Mouse (Mus musculus): Measurements from ENCODE around the gene Ttf1. TPM values are rescaled to one million over a fixed set of nuclear protein-coding genes. Genes with fewer than 3 reads are reported as not detected.

Ttf1 gene
- total and polyA plus RNA-seq, 3 experiments, result 13.5 to 15.6 TPM; not detected in 1

DNA sequence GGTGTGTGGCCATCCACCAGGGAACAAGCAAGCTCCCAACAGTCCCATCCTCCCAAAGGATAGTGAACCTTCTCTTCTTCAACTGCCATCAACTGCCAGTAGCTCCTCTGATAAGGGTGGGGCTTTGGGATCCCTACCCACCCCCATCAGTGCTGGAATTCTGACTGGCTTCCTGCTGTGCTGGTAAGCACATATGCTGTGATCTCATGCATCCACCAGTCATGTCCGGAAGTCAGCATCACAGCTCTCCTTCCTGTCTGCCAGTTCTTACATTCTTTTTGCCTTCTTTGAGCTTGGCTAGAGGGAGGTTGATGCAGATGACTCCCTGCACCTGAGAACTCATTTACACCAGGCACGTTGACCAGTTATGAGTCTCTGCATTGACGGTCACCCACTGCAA is 62.4 kb downstream of the Ttf1 start:
- no peak overlapping the region for H3K9ac ChIP-seq (ENCODE audit: control insufficient read depth, low read depth, low read length, poor library complexity, severe bottlenecking)
- H3K27me3 ChIP-seq (ENCODE audit: control insufficient read depth in 1 of 2, insufficient read depth in 2 of 2, low read length in 2 of 2), result no peaks in the 10 kb centered on the region
- peaks cover 0 to 21% of the 10 kb centered on the region in 2 experiments; a peak in 2 of 4 replicates for H3K36me3 ChIP-seq (ENCODE audit: control insufficient read depth in 1 of 2, insufficient read depth in 2 of 2, low read length in 2 of 2)
- DNase-seq (ENCODE audit: low read depth, low spot score), result no peak
- no peaks in the 10 kb centered on the region for H3K9me3 ChIP-seq (replicated peaks; ENCODE audit: insufficient read depth, low read length)
- no peak overlapping the region for H3K27ac ChIP-seq (ENCODE audit: control insufficient read depth, low read depth, low read length)
- peaks cover 11% of the 10 kb centered on the region for H3K79me2 ChIP-seq (ENCODE audit: control insufficient read depth, insufficient read depth, low read length, poor library complexity)
- H3K4me3 ChIP-seq (ENCODE audit: control insufficient read depth in 1 of 2, insufficient read depth in 1 of 2, low read depth in 2 of 2, low read length in 2 of 2), result no peak overlapping the region
- TF ChIP-seq ETS1 (IDR thresholded peaks at IDR 0.05; ENCODE audit: low read depth, low read length), result no peak
- H3K4me1 ChIP-seq (ENCODE audit: control insufficient read depth in 1 of 2, insufficient read depth in 2 of 2, low read length in 2 of 2), result peaks cover 13 to 18% of the 10 kb centered on the region in 2 experiments

DNA sequence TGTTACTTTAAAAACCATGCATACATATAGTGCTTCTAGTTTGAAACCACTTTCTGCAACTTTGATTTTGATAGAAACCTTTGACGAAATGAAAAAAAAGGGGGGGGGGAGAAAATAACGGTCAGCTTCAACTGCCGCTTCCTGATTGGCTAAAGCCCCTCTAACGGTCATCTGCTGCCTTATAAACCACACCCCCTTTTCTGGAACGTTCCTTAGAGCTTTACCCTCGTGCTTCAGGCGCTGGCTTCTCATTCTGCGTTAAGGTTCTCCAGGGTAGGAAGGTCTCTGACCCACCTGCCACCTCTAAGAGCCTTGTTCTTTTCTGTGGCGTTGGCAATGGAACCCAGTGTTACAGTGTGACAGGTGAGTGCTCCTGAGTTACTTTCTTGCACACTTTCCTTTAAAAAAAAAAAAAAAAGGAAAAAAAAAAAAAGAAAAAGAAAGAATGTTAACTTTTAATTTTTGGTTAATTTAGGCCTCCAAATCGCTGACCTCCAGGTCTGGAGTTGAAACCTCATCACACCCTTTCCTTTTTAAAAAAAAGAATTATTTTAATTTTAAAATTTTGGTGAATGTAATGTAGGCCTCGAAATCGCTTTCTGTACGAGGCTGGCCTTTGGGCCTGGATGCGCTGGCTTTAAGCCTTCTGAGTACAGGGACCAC is 64.0 kb downstream of the Ttf1 start, which contains the start of gene Setx:
Gene Setx (plus strand): TSS at position 275 of the 663 bp plus-strand sequence.
- Histone ChIP-seq H3K79me2 (ENCODE audit: control insufficient read depth, insufficient read depth, low read length, poor library complexity) (peaks cover 11% of the 10 kb centered on the region), H3K4me1 (ENCODE audit: control insufficient read depth in 1 of 2, insufficient read depth in 2 of 2, low read length in 2 of 2) (peaks cover 13 to 18% of the 10 kb centered on the region in 2 experiments), H3K9ac (ENCODE audit: control insufficient read depth, low read depth, low read length, poor library complexity, severe bottlenecking) (peak within 1 kb of the TSS; percentile 80), H3K27me3 (ENCODE audit: control insufficient read depth in 1 of 2, insufficient read depth in 2 of 2, low read length in 2 of 2) (no peaks in the 10 kb centered on the region), H3K4me3 (ENCODE audit: control insufficient read depth in 1 of 2, insufficient read depth in 1 of 2, low read depth in 2 of 2, low read length in 2 of 2) (peak within 1 kb of the TSS; percentile 77 to 81), H3K27ac (ENCODE audit: control insufficient read depth, low read depth, low read length) (peak within 1 kb of the TSS; percentile 81), H3K9me3 (replicated peaks; ENCODE audit: insufficient read depth, low read length) (no peaks in the 10 kb centered on the region), H3K36me3 (ENCODE audit: control insufficient read depth in 1 of 2, insufficient read depth in 2 of 2, low read length in 2 of 2) (peaks cover 0 to 21% of the 10 kb centered on the region in 2 experiments; a peak in 2 of 4 replicates)
- peak; percentile 26 for DNase-seq (ENCODE audit: low read depth, low spot score)
- TF ChIP-seq ZNF384 (IDR thresholded peaks at IDR 0.05; ENCODE audit: low read depth, low read length) (peak; percentile 66), SIN3A (IDR thresholded peaks at IDR 0.05; ENCODE audit: low read length) (no peak), CHD1 (IDR thresholded peaks at IDR 0.05; ENCODE audit: low read depth, low read length) (peak; percentile 72; the same call in 1 of the 2 replicates), POLR2A (IDR thresholded peaks at IDR 0.05; ENCODE audit: control insufficient read depth in 1 of 2, insufficient read depth in 1 of 2, low read depth in 1 of 2, low read length in 2 of 2, poor library complexity in 1 of 2) (no peak), MYB (IDR thresholded peaks at IDR 0.05; ENCODE audit: low read depth, low read length) (peak; percentile 69), CHD2 (IDR thresholded peaks at IDR 0.05; ENCODE audit: low read length) (no peak), NELFE (IDR thresholded peaks at IDR 0.05; ENCODE audit: low read depth, low read length) (no peak), HCFC1 (IDR thresholded peaks at IDR 0.05; ENCODE audit: low read depth, low read length) (no peak)

DNA sequence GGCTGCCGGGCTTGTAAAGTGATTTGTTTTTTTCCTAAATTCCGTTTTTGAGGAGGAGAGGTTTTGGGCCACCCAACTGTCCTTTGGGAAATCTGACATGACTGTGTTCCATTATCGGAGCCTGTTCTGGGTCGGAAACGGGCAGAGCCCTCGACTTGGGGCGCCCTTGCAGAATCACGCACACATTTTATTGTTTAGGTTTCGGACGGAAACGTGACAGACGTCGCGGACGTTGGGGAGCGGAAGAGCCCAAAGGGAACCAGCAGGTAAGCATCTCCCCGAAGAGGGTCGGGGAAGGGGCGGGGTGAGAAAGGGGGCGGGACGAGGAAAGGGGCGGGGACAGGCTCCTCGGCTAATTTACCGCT is 64.5 kb downstream of the Ttf1 start:
- H3K27me3 ChIP-seq (ENCODE audit: control insufficient read depth in 1 of 2, insufficient read depth in 2 of 2, low read length in 2 of 2), result no peaks in the 10 kb centered on the region
- DNase-seq (ENCODE audit: low read depth, low spot score), result no peak
- H3K27ac ChIP-seq (ENCODE audit: control insufficient read depth, low read depth, low read length), result peak overlapping the region; percentile 74
- peak overlapping the region; percentile 80 for H3K9ac ChIP-seq (ENCODE audit: control insufficient read depth, low read depth, low read length, poor library complexity, severe bottlenecking)
- H3K4me1 ChIP-seq (ENCODE audit: control insufficient read depth in 1 of 2, insufficient read depth in 2 of 2, low read length in 2 of 2), result peaks cover 13 to 18% of the 10 kb centered on the region in 2 experiments
- peaks cover 11% of the 10 kb centered on the region for H3K79me2 ChIP-seq (ENCODE audit: control insufficient read depth, insufficient read depth, low read length, poor library complexity)
- H3K36me3 ChIP-seq (ENCODE audit: control insufficient read depth in 1 of 2, insufficient read depth in 2 of 2, low read length in 2 of 2), result peaks cover 0 to 21% of the 10 kb centered on the region in 2 experiments; a peak in 2 of 4 replicates
- no peaks in the 10 kb centered on the region for H3K9me3 ChIP-seq (replicated peaks; ENCODE audit: insufficient read depth, low read length)
- TF ChIP-seq MXI1 (IDR thresholded peaks at IDR 0.05; ENCODE audit: low read depth, low read length) (peak; percentile 22; the same call in 1 of the 2 replicates), ZNF384 (IDR thresholded peaks at IDR 0.05; ENCODE audit: low read depth, low read length) (no peak), ZKSCAN1 (IDR thresholded peaks at IDR 0.05; ENCODE audit: low read depth, low read length) (no peak), POLR2AphosphoS2 (IDR thresholded peaks at IDR 0.05; ENCODE audit: low read length) (peak; percentile 76), BHLHE40 (IDR thresholded peaks at IDR 0.05; ENCODE audit: borderline replicate concordance, low read depth, low read length) (peak; percentile 79), POLR2A (IDR thresholded peaks at IDR 0.05; ENCODE audit: control insufficient read depth in 1 of 2, insufficient read depth in 1 of 2, low read depth in 1 of 2, low read length in 2 of 2, poor library complexity in 1 of 2) (peak; percentile 27 to 46; a peak in 1 of 4 replicates), TBP (IDR thresholded peaks at IDR 0.05; ENCODE audit: low read depth, low read length) (0 out of 2 replicates have a peak, but pooled peaks have one; percentile 29), MYB (IDR thresholded peaks at IDR 0.05; ENCODE audit: low read depth, low read length) (no peak), HCFC1 (IDR thresholded peaks at IDR 0.05; ENCODE audit: low read depth, low read length) (no peak), TCF12 (IDR thresholded peaks at IDR 0.05; ENCODE audit: low read depth, low read length) (0 out of 2 replicates have a peak, but pooled peaks have one; percentile 22), MAX (IDR thresholded peaks at IDR 0.05; ENCODE audit: low read length) (peak; percentile 68), EP300 (IDR thresholded peaks at IDR 0.05; ENCODE audit: low read depth in 1 of 2, low read length in 2 of 2) (no peak; a peak in 1 of 4 replicates), SIN3A (IDR thresholded peaks at IDR 0.05; ENCODE audit: low read length) (no peak), SMC3 (IDR thresholded peaks at IDR 0.05; ENCODE audit: low read depth, low read length) (0 out of 2 replicates have a peak, but pooled peaks have one; percentile 3), MYC (IDR thresholded peaks at IDR 0.05; ENCODE audit: low read depth, low read length) (no peak)
- peak overlapping the region; percentile 75 to 81 for H3K4me3 ChIP-seq (ENCODE audit: control insufficient read depth in 1 of 2, insufficient read depth in 1 of 2, low read depth in 2 of 2, low read length in 2 of 2)

Measured in MEL (cell line).